Mouse (Mus musculus) myocyte (in vitro differentiated cells): ENCODE results near the gene Lrrc59. TPM values are rescaled to one million over a fixed set of nuclear protein-coding genes. Genes with fewer than 3 reads are reported as not detected.
"Not testable (repeated sequence)": the region's sequence is repeated elsewhere in the genome, so short reads cannot be mapped to it uniquely, and the experiment has no call there.

Experiments used
- H3K27me3 ChIP-seq: one replicate; pipeline ENCODE4 v1.6.1; 2011; ENCODE audit not compliant: control insufficient read depth, insufficient read depth, insufficient read length
- H3K36me3 ChIP-seq: one replicate; pipeline ENCODE4 v1.6.1; 2011; ENCODE audit not compliant: control insufficient read depth, insufficient read depth
- H3K4me2 ChIP-seq: one replicate; pipeline ENCODE4 v1.6.1; 2011; ENCODE audit warnings: low read depth, control low read depth
- H3K4me3 ChIP-seq: one replicate; pipeline ENCODE4 v1.5.1; 2011; ENCODE audit warnings: mild to moderate bottlenecking, control low read depth, moderate library complexity
- H3K79me2 ChIP-seq: one replicate; pipeline ENCODE4 v1.6.1; 2011; ENCODE audit not compliant: control insufficient read depth, insufficient read depth
- H3ac ChIP-seq: one replicate; pipeline ENCODE4 v1.6.1; 2011; ENCODE audit not compliant: control insufficient read depth, insufficient read length
- CEBPB ChIP-seq: IDR thresholded peaks from 2 replicates; pipeline ENCODE4 v1.6.1; 2011; ENCODE audit warnings: mild to moderate bottlenecking, moderate library complexity; ENCODE audit not compliant: poor library complexity, insufficient read depth, severe bottlenecking
- E2F4 ChIP-seq: IDR thresholded peaks from one replicate; pipeline ENCODE4 v1.6.1; 2011; ENCODE audit warnings: mild to moderate bottlenecking, control low read depth, moderate library complexity; ENCODE audit not compliant: insufficient read depth
- MAX ChIP-seq: IDR thresholded peaks from one replicate; pipeline ENCODE4 v1.6.1; 2011; ENCODE audit warnings: low read depth, mild to moderate bottlenecking, control low read depth
- MYOD1 ChIP-seq, 3 experiments: IDR thresholded peaks; one replicate each; pipeline ENCODE4 v1.6.1; 2011; ENCODE audit warnings: control low read depth in 2 of 3, low read depth in 2 of 3, mild to moderate bottlenecking in 2 of 3, moderate library complexity in 1 of 3; ENCODE audit not compliant: insufficient read length in 2 of 3, control insufficient read depth in 1 of 3
- MYOG ChIP-seq, 3 experiments: IDR thresholded peaks; one replicate each; pipeline ENCODE4 v1.6.1; 2011; ENCODE audit warnings: control low read depth in 2 of 3, low read depth in 2 of 3, mild to moderate bottlenecking in 2 of 3; ENCODE audit not compliant: insufficient read length in 2 of 3, control insufficient read depth in 1 of 3, insufficient read depth in 1 of 3
- POLR2A ChIP-seq: IDR thresholded peaks from one replicate; pipeline ENCODE4 v1.6.1; 2011; ENCODE audit warnings: low read depth, mild to moderate bottlenecking, control low read depth, moderate library complexity; ENCODE audit not compliant: insufficient read length
- POLR2AphosphoS2 ChIP-seq: IDR thresholded peaks from one replicate; pipeline ENCODE4 v1.6.1; 2011; ENCODE audit warnings: low read depth, control low read depth; ENCODE audit not compliant: insufficient read length
- REST ChIP-seq: IDR thresholded peaks from one replicate; pipeline ENCODE4 v1.6.1; 2011; ENCODE audit warnings: mild to moderate bottlenecking, control low read depth, moderate library complexity; ENCODE audit not compliant: insufficient read depth, insufficient read length
- SRF ChIP-seq: IDR thresholded peaks from one replicate; pipeline ENCODE4 v1.6.1; 2011; ENCODE audit warnings: low read depth; ENCODE audit not compliant: control insufficient read depth, insufficient read length
- TCF12 ChIP-seq: IDR thresholded peaks from one replicate; pipeline ENCODE4 v1.6.1; 2011; ENCODE audit warnings: mild to moderate bottlenecking, control low read depth; ENCODE audit not compliant: poor library complexity, insufficient read depth, severe bottlenecking
- TCF3 ChIP-seq: IDR thresholded peaks from one replicate; pipeline ENCODE4 v1.6.1; 2011; ENCODE audit warnings: low read depth, control low read depth; ENCODE audit not compliant: insufficient read length
- USF1 ChIP-seq: IDR thresholded peaks from one replicate; pipeline ENCODE4 v1.6.1; 2011; ENCODE audit warnings: low read depth, mild to moderate bottlenecking, control low read depth, moderate library complexity
- polyA plus RNA-seq: library from polyadenylated mRNA; unstranded; fragments of >200 nt; fragmentation: generic; extraction: Trizol; gene quantifications from one replicate; pipeline ENCODE4 v1.2.1, GENCODE M21; 2012; ENCODE audit warnings: missing spikeins

Lrrc59 gene
- polyA plus RNA-seq, 1 experiment: 208 TPM

GRCm38 (mm10) chr11:94646457-94646856 is 16.9 kb downstream of the Lrrc59 start:
- peak; percentile 80 for TF ChIP-seq POLR2AphosphoS2
- TF ChIP-seq REST: no peak
- H3K79me2 ChIP-seq: no peaks in the 10 kb centered on the region
- no peak overlapping the region for H3K4me3 ChIP-seq
- peaks cover 17% of the 10 kb centered on the region for H3K36me3 ChIP-seq
- no peaks in the 10 kb centered on the region for H3K27me3 ChIP-seq
- no peak overlapping the region for H3ac ChIP-seq
- no peak overlapping the region for H3K4me2 ChIP-seq

DNA sequence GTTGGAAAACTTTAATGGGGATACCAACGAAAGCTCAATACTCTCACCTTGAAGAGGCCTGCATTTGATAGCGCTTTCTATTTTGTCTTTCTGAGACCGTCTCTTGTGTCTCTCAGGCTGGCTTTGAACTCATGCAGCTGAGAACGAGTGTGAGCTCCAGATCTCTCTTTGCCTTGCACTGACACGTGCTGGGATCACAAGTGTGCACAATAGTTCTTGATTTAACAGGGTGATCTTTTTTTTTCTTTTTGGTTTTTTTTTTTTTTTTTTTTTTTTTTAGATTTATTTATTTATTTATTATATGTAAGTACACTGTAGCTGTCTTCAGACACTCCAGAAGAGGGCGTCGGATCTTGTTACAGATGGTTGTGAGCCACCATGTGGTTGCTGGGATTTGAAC is 21.7 kb downstream of the Lrrc59 start:
- H3ac ChIP-seq, H3K27me3 ChIP-seq, H3K4me2 ChIP-seq, H3K4me3 ChIP-seq, H3K36me3 ChIP-seq: not testable (repeated sequence)
- H3K79me2 ChIP-seq: peaks cover 11% of the 10 kb centered on the region

GRCm38 (mm10) chr11:94652973-94653372 is 23.4 kb downstream of the Lrrc59 start:
- H3ac ChIP-seq: no peak overlapping the region

GRCm38 (mm10) chr11:94653663-94654436 is 24.3 kb downstream of the Lrrc59 start, which contains the start of the genes Mrpl27 and Eme1:
TSS of gene Mrpl27 (plus strand) at chr11:94653767.
TSS of gene Eme1 (minus strand) at chr11:94653964.
- Histone ChIP-seq H3K4me3 (peak within 1 kb of the TSS; percentile 62), H3K79me2 (peaks cover 11% of the 10 kb centered on the region), H3K4me2 (peak within 1 kb of the TSS; percentile 92), H3K36me3 (peaks cover 6% of the 10 kb centered on the region), H3K27me3 (no peaks in the 10 kb centered on the region), H3ac (peak within 1 kb of the TSS; percentile 8)
- TF ChIP-seq REST: no peak
- peak; percentile 94 for TF ChIP-seq E2F4
- no peak for TF ChIP-seq TCF3
- TF ChIP-seq SRF: no peak
- TF ChIP-seq USF1: peak; percentile 97
- TF ChIP-seq POLR2A: peak; percentile 52
- no peak for TF ChIP-seq MYOG (IDR thresholded peaks at IDR 0.05; ENCODE audit: control insufficient read depth in 1 of 3, insufficient read depth in 1 of 3, insufficient read length in 2 of 3, low read depth in 2 of 3)

More at GRCm38 (mm10) chr11:94652973-94653372, 23.4 kb downstream of the Lrrc59 start:
- peaks cover 11% of the 10 kb centered on the region for H3K79me2 ChIP-seq
- peak overlapping the region; percentile 63 for H3K4me2 ChIP-seq
- H3K4me3 ChIP-seq: peak overlapping the region; percentile 62
- no peaks in the 10 kb centered on the region for H3K27me3 ChIP-seq
- no peak for TF ChIP-seq MAX
- no peak for TF ChIP-seq POLR2A
- no peaks in the 10 kb centered on the region for H3K36me3 ChIP-seq

DNA sequence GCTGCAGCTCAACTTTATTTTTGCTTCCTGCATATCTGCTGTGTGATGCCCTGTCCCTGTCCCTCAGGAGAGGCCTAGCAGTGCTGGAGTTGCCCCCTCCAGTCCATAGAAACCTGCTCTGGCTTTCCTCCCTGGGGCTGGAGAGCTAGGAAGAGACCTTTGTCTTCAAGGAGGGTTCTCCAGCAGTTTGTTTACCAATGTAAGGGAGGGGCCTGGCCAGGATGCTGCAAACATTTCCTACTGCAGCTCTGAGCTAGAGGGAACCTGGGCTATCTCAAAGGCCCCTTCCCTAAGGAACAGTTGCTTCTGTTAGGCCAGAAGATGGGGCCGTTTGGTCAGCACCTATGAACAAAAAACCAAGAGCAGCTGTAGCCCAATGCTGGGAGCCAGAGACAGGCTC is 31.8 kb downstream of the Lrrc59 start:
- TF ChIP-seq TCF12: no peak
- TF ChIP-seq E2F4: no peak
- TF ChIP-seq SRF: no peak
- TF ChIP-seq CEBPB: no peak
- TF ChIP-seq REST: no peak
- no peak for TF ChIP-seq USF1
- no peak for TF ChIP-seq MAX
- no peak for TF ChIP-seq MYOG (IDR thresholded peaks at IDR 0.05; ENCODE audit: control insufficient read depth in 1 of 3, insufficient read depth in 1 of 3, insufficient read length in 2 of 3, low read depth in 2 of 3)
- no peak for TF ChIP-seq POLR2AphosphoS2
- no peak for TF ChIP-seq POLR2A
- TF ChIP-seq MYOD1 (IDR thresholded peaks at IDR 0.05; ENCODE audit: control insufficient read depth in 1 of 3, insufficient read length in 2 of 3, low read depth in 2 of 3): no peak
- TF ChIP-seq TCF3: no peak
- Histone ChIP-seq H3K4me3 (no peak overlapping the region), H3K79me2 (no peaks in the 10 kb centered on the region), H3K4me2 (no peak overlapping the region), H3K27me3 (no peaks in the 10 kb centered on the region), H3K36me3 (peaks cover 6% of the 10 kb centered on the region), H3ac (no peak overlapping the region)

DNA sequence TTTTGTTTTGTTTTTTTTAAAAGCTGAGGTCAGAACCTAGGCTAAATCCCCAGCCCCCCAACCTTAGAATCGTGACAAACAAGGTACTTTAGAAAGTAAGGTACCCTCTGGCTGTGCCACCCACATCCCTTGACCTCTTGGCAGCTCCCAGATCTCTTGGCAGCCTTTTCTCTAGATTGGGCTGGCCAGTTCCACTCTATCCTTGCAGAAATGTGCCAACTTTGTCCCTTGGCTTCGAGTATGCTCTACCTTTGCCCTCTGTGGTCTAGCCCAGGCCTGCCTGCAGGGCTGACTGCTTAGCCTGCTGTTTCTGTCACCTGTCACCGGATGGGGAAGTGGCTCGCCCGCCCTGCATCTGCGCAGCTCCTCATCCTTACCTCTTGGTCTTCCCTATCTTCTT is 35.7 kb downstream of the Lrrc59 start:
- Histone ChIP-seq H3K27me3 (no peaks in the 10 kb centered on the region), H3K4me2 (no peak overlapping the region), H3K79me2 (no peaks in the 10 kb centered on the region), H3K36me3 (no peaks in the 10 kb centered on the region), H3K4me3 (no peak overlapping the region), H3ac (no peak overlapping the region)
- TF ChIP-seq USF1: no peak
